Mouse (Mus musculus) left cerebral cortex, adult 2 months (tissue): ENCODE measurements around the gene Atxn1. TPM values are rescaled to one million over a fixed set of nuclear protein-coding genes. Genes with fewer than 3 reads are reported as not detected.

ENCODE experiments used
- DNase-seq, 2 experiments: peaks; one replicate each; pipeline ENCODE4 v3.0.0; 2021 to 2022; ENCODE audit warnings: low spot score in 2 of 2, mixed read lengths in 1 of 2; ENCODE audit errors: extremely low spot score in 1 of 2
- H3K27ac ChIP-seq: fragments of 200-600 bp; 2 replicates; pipeline ENCODE4 v1.8.1; 2022
- H3K4me3 ChIP-seq: fragments of 200-600 bp; 2 replicates; pipeline ENCODE4 v1.8.1; 2022
- CTCF ChIP-seq: fragments of 200-600 bp; IDR thresholded peaks from 2 replicates; pipeline ENCODE4 v1.8.1; 2022; ENCODE audit warnings: antibody characterized with exemption, mild to moderate bottlenecking, moderate library complexity
- intact Hi-C: fragments of 180-260 bp; cut with DNase I; formaldehyde crosslinking; loops from one replicate; pipeline ENCODE4 v1.15.1; 2025
- total RNA-seq, 2 experiments: library from RNA; stranded (reverse); gene quantifications; 2 replicates each; pipeline ENCODE4 v1.2.3; 2021

Atxn1 gene
- total RNA-seq, 2 experiments from 2014 or later = 152 to 197 TPM

- no peak for DNase-seq
- TF ChIP-seq CTCF = no peak
- Histone ChIP-seq H3K4me3 (no peak overlapping the region), H3K27ac (peak overlapping the region; percentile 50)
- intact Hi-C loops = no loop called here
These were observed 279.1 kb downstream of the Atxn1 start for GRCm38 (mm10) chr13:45685575-45686308.

DNA sequence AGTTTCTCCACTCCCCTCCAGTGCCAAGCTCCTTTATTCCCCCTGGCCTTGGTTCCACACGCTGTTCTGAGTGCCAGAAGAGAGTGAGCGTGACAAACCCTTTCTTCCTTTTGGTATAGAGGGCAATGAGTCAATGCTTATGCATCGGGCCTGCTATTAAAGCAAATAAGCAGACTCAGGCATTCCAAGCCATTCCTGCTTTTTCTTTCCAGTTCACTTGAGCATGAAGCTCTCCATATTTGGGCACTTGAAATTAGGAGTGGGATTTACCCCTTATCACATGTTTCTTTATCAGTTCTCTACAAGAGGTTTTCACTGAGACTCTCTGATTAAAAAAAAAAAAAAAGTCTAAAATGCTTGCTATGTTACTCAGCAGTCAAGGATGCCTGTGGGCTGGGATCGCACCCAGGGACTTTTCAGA is 279.9 kb downstream of the Atxn1 start:
- H3K4me3 ChIP-seq = no peak overlapping the region
- intact Hi-C loops = no loop called here
- TF ChIP-seq CTCF = no peak
- H3K27ac ChIP-seq = no peak overlapping the region
- DNase-seq = no peak

DNA sequence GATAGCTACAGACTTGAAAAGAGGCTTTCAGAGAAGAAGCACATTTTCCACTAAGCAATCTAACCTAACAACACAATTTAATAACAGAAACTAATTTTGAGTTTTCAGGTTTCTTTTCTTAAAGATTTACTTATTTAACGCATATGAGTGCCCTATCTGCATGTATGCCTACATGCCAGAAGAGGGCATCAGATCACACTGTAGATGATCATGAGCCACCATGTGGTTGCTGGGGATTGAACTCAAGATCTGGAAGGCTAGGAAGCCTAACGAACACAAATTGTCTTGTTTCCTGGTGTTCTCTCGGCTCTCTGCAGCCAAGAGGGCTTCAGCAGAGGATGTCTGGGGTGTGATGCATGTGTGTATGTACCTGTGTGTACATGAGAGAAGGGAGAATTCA is 280.8 kb downstream of the Atxn1 start:
- peak; percentile 59 for TF ChIP-seq CTCF
- intact Hi-C loops = no loop called here
- no peak for DNase-seq
- no peak overlapping the region for H3K4me3 ChIP-seq
- H3K27ac ChIP-seq = no peak overlapping the region

- intact Hi-C loops = no loop called here
- no peak for TF ChIP-seq CTCF
- Histone ChIP-seq H3K4me3 (no peak overlapping the region), H3K27ac (no peak overlapping the region)
- no peak for DNase-seq
These were observed 283.6 kb downstream of the Atxn1 start for GRCm38 (mm10) chr13:45681196-45681595.

GRCm38 (mm10) chr13:45680651-45681050 is 284.2 kb downstream of the Atxn1 start:
- no peak for TF ChIP-seq CTCF
- no peak overlapping the region for H3K4me3 ChIP-seq
- no peak for DNase-seq
- intact Hi-C loops = no loop called here
- no peak overlapping the region for H3K27ac ChIP-seq

- no peak for DNase-seq
- no peak for TF ChIP-seq CTCF
- intact Hi-C loops = no loop called here
- Histone ChIP-seq H3K4me3 (no peak overlapping the region), H3K27ac (no peak overlapping the region)
These were observed 285.7 kb downstream of the Atxn1 start for GRCm38 (mm10) chr13:45679096-45679495.

DNA sequence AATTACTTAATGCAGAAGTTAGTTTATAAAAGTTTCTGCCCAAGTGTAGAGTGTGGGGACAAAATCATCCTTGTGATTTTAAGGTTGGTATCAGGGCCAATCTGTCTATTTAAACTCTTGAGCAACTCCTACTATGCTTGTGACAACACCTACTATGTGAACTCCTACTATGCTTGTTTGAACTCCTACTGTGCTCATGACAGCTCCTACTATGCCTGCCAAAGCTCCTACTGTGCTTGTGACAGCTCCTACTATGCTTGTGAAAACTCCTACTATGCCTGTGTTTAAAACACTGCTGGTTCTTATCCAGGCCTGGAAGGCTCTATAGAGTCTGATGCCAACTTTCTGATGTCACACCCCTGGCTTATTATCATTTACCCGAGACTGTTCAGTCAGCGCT is 292.2 kb downstream of the Atxn1 start:
- Histone ChIP-seq H3K4me3 (no peak overlapping the region), H3K27ac (no peak overlapping the region)
- TF ChIP-seq CTCF = no peak
- intact Hi-C loops = no loop called here
- DNase-seq = no peak

DNA sequence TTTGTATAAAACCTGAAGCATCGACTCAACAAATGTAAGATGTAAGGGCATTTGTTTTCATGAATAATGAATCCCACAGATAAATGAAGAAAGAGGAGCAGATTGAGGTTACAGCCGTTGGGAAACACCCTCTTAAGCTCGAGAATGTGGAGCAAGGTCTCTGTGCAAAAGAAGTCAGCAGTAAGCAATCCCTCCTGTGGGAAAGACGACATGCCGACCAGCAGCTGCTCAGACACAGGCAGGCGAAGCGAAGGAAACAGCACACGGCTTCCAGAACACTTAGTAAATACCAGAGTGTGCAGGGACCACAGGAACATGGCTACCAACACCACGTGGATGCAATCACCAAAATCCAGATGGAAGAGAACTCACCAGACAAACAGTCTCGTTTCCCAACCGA is 294.8 kb downstream of the Atxn1 start:
- DNase-seq = no peak
- no peak for TF ChIP-seq CTCF
- intact Hi-C loops = no loop called here
- Histone ChIP-seq H3K4me3 (no peak overlapping the region), H3K27ac (no peak overlapping the region)

GRCm38 (mm10) chr13:45662852-45663251 is 302.0 kb downstream of the Atxn1 start:
- peak overlapping the region; percentile 71; the same call in 1 of the 2 replicates for H3K27ac ChIP-seq
- no peak for TF ChIP-seq CTCF
- DNase-seq = no peak
- intact Hi-C loops = no loop called here
- no peak overlapping the region for H3K4me3 ChIP-seq

GRCm38 (mm10) chr13:45662216-45662615 is 302.6 kb downstream of the Atxn1 start:
- no peak for DNase-seq
- intact Hi-C loops = no loop called here
- no peak overlapping the region for H3K4me3 ChIP-seq
- H3K27ac ChIP-seq = peak overlapping the region; percentile 71
- no peak for TF ChIP-seq CTCF

GRCm38 (mm10) chr13:45661283-45662185 is 303.3 kb downstream of the Atxn1 start:
- Histone ChIP-seq H3K27ac (peak overlapping the region; percentile 71), H3K4me3 (no peak overlapping the region)
- intact Hi-C loops = no loop called here
- no peak for TF ChIP-seq CTCF
- no peak for DNase-seq

DNA sequence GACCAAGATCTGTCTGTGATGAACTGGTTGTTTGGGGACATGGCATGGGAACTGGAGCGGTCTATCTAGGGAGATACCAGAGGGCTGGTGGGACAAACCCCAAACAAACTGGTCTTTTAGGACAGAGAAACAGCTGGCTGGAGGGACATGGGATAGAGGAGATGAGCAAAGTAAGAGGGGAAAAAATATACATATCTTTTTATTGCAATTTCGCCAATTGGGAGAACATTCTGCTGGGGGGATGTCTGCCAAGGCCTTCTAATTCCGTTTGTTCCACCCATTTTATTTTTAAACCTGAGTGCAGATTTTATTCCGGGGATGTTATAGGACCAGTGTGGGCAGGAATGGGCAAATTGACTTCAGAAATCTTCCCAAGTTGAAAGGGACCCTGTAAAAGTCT is 305.0 kb downstream of the Atxn1 start:
- DNase-seq = no peak
- intact Hi-C loops = no loop called here
- Histone ChIP-seq H3K27ac (peak overlapping the region; percentile 71), H3K4me3 (no peak overlapping the region)
- no peak for TF ChIP-seq CTCF

GRCm38 (mm10) chr13:45658343-45658742 is 306.5 kb downstream of the Atxn1 start:
- Histone ChIP-seq H3K4me3 (no peak overlapping the region), H3K27ac (no peak overlapping the region)
- intact Hi-C loops = no loop called here
- no peak for TF ChIP-seq CTCF
- DNase-seq = no peak
